Mouse (Mus musculus): ENCODE results near the gene Zfp352.
"Not testable (repeated sequence)": the region's sequence is repeated elsewhere in the genome, so short reads cannot be mapped to it uniquely, and the experiment has no call there.

Zfp352 gene

GRCm38 (mm10) chr4:90218520-90218919 is at the start of gene Zfp352:
Gene Zfp352, plus strand, starts transcription at chr4:90218820.
- CTCF ChIA-PET = no interaction called here
- POLR2A ChIA-PET = no interaction called here

- POLR2A ChIA-PET = interaction anchor here in 1 of 4 experiments (0.6 kb wide), 1 partner anchor 778 kb away, joined by 3 read pairs; no protein-coding TSS in a partner anchor
Observed at GRCm38 (mm10) chr4:90170890-90171483, 47.6 kb upstream of the Zfp352 start.

GRCm38 (mm10) chr4:90174036-90174435 is 44.6 kb upstream of the Zfp352 start:
- ChIA-PET CTCF (no interaction called here), POLR2A (no interaction called here)

More at GRCm38 (mm10) chr4:90170890-90171483, 47.6 kb upstream of the Zfp352 start:
- CTCF ChIA-PET = interaction anchor here in 2 of 4 experiments (0.6 to 1.1 kb wide), 2 partner anchors 9 to 587 kb away, joined by 3 to 8 read pairs; no protein-coding TSS in a partner anchor

- ChIA-PET CTCF (no interaction called here), POLR2A (no interaction called here)
Observed at GRCm38 (mm10) chr4:90203421-90203820, 15.2 kb upstream of the Zfp352 start.

DNA sequence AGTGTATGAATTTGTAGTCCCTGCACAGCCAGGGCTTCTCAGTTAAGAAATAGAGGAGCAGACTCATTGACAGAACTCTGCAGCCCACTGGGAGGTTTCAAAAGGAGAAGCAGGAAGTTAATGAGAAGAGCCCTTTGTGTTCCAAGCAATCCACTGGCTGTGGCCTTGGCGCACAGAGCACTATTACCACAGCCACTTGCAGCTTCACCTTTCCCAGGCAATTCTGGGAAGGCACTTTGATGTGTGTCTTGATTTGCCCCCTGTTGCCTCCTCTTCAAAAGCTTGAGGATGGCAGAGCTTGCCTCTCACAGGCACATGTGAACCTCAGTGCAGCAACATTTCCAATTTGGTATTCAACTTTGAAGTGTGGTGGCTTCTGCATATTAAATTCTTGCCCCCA is 7.1 kb upstream of the Zfp352 start:
- ChIA-PET POLR2A (no interaction called here), CTCF (interaction anchor here in 1 of 4 experiments (0.6 kb wide), 1 partner anchor 901 kb away, joined by 3 read pairs; no protein-coding TSS in a partner anchor)

GRCm38 (mm10) chr4:90212076-90212475 is 6.5 kb upstream of the Zfp352 start:
- POLR2A ChIA-PET = no interaction called here
- CTCF ChIA-PET = interaction anchor here in 1 of 4 experiments (0.6 kb wide), 1 partner anchor 902 kb away, joined by 3 read pairs; no protein-coding TSS in a partner anchor

- CTCF ChIA-PET, POLR2A ChIA-PET: not testable (repeated sequence)
Observed at GRCm38 (mm10) chr4:90235646-90236045, 17.0 kb downstream of the Zfp352 start.

- CTCF ChIA-PET = no interaction called here
Observed at GRCm38 (mm10) chr4:90269781-90270180, 51.2 kb downstream of the Zfp352 start.

More at GRCm38 (mm10) chr4:90269781-90270180, 51.2 kb downstream of the Zfp352 start:
- POLR2A ChIA-PET = no interaction called here

Data from embryonic stem cell, embryonic (primary cell).